Mouse (Mus musculus): ENCODE data around the gene Hsd17b12.

Gene Hsd17b12

DNA sequence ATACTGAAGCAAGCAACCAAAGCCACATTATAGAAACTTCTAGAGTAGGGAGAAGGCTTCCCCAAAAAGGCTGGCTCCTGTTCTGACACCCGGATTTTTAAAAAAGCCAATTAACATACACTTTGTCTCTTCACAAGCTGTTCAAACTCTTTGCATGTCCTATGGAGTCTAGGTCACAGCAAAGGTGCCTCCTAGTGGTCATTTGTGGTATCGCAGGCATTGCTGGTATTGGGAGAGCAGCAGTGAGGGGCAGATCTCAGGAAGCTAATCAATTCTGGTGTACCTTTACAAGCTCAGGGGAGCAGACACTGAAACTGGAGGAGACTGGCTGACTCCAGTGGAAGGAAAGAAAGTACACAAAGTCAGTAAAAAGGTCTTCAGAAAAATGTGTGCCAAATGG lies 155.4 kb downstream of the Hsd17b12 start:
- peak; percentile 94 to 98 for DNase-seq

GRCm38 (mm10) chr2:94001918-94002317 lies 155.8 kb downstream of the Hsd17b12 start:
- DNase-seq = no peak

DNA sequence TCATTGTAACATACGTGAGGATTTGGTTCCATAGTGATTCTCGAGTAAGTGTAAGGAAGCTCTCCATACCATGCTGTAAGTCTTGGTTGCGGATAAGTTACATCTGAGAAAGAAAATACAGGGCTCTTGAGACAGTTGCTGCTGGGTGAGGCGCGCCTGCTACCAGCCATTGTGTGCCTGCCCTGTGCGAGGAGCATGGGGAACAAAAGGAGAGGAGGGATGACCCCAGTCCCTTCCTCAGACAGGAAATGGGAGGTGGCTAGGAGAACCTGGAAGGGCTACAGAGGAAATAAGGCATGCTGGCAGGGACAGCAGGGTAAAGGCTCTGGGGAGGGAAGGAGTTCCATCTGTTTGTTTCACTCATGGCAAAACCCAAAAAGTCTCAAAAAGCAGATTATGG lies 156.4 kb downstream of the Hsd17b12 start:
- no peak for DNase-seq

DNA sequence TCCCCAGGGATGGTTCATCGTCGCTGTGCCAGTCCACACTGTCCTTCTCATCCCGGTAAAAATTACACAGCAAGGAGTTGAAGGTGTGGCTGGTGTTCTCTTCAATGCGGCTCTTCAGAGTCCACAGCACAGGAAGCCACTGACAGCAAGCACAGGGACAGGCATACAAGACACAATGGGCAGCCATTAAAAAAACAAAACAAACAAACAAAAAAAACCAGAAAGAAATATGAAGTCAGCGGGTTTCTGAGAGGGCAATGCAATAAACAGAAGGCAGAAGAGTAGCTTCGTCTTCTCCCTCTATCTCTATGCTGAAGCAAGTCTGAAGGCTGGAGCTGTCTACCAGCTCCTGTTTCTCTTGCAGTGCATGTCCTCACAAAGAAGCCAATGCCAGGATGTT lies 161.5 kb downstream of the Hsd17b12 start, which contains the start of gene Gm27027:
Gene Gm27027 (minus strand): TSS at position 101 of the 400 bp plus-strand sequence.
- no peak for DNase-seq

- no peak for DNase-seq
Measured at GRCm38 (mm10) chr2:93992810-93993209, 165.0 kb downstream of the Hsd17b12 start.

DNA sequence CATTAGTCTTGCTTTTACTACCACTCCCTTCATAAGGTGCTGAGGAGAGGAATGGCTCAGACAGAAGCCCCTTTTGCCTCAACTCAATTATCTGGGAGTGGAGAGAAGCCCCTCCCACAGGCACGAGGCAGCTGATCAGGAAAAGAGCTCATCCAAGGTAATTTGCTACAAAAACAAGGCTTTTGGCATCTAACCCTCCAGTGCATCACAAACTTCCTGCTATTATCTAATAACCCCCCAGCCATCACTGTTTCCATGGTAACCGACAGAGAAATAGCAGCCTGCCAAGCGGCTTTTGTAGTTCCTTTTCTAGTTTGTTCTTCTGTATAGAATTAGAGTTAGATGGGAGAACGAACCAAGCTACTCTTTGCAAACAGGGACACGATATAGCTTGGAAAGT lies 165.5 kb downstream of the Hsd17b12 start:
- no peak for DNase-seq

DNA sequence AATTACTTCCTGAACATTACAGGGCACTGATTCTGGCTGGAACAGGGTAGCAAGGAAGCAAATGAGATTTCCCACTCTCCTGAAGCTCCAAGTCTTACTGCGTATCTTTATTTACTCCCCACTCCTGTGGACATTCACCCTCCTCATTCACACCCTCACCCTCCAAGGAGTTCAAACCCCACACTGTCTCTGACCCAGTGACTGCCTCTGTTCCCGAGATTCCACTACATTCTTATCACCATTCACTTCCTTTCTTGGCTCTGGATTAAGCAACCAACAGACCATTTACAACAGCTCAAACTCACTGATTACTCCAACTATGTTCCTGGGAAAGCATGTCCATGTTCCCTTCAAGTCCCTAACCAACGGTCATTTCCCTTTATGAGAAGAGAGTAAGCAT lies 166.4 kb downstream of the Hsd17b12 start:
- no peak for DNase-seq

DNA sequence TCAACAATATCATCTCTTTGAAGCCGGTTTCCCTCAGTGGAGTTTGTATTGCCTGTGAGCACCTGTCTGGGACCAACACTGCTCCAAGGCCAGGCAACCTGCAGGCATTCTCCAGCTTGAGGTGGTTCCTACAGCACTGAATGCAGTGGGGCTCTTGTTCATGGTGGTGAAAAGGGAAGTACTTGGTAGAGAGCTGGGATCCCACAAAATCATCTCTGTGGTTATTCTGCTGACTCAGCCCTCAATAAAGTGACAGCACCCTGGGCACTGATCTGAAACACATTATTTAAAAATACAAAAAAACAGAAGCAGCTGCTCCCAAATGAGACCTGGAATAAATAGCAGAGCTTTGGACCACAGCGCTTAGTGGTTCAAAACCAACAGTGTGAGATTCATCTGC lies 169.3 kb downstream of the Hsd17b12 start:
- no peak for DNase-seq

Measured in cerebellum, postnatal 10 days (tissue).